ENCODE assay signal across 8 mouse cellular contexts in the genomic region with DNA sequence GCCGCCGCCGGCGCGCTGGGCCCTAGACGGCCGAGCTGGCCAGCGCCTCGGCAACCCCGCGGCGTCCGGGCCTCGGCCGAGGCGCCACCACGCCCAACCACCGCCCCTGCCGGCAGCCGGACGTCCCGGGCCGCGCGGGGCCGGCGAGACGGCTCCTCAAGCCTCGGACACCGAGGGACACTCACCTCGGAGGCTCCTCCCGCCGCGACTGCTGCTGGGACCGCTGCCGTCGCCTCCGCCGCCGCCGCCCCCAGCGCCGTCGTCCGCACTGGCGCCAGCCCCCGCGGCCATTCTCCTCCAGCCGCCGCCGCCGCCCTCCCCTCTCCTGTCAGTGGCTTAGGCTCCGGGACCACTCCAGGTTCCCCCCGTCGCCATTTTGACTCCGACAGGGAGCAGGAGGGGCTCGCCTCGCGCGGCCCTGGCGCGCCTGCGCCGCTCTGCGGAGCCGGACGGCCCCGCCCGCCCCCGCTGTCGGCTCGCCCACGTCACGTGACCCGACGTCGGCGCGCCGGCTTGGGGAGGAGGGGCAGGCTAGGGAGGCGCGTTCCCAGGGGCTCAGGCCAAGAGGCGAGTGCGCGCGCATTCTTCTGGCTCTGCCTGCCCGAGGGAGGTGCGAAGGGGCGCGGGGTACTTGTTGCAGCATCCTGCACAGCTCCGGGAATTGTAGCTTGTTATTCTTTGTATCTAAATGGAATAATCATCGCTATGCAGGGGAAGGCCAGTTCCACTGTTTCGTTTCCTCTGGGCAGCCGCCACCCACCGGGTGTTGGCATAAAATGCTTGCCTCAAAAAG. TPM values are rescaled to one million over a fixed set of nuclear protein-coding genes. Genes with fewer than 3 reads are reported as not detected.
DNase-seq lines count a peak whose midpoint lies in the region; ATAC-seq and TF ChIP-seq lines count a peak whose summit lies in the region.

A gene (minus strand): TSS at position 441 of the 793 bp plus-strand sequence.

- H3K4me2 ChIP-seq in hindbrain, postnatal 0 days (ENCODE audit: low read depth, low read length) = peak within 1 kb of the TSS; percentile 86

- H3K9ac ChIP-seq in hindbrain, postnatal 0 days (replicated peaks; ENCODE audit: low read length) = peak within 1 kb of the TSS; percentile 96

- H3K27ac ChIP-seq in gastrocnemius, adult 2 months = peak within 1 kb of the TSS; percentile 97
- H3K27ac ChIP-seq in hindbrain, postnatal 0 days = peak within 1 kb of the TSS; percentile 96
- H3K27ac ChIP-seq in left cerebral cortex, adult 2 months = peak within 1 kb of the TSS; percentile 88

- H3K27me3 ChIP-seq in hindbrain, postnatal 0 days (ENCODE audit: insufficient read depth, low read length) = no peaks in the 10 kb centered on the region

- peak within 1 kb of the TSS; percentile 97 for H3K4me3 ChIP-seq in gastrocnemius, adult 2 months
- H3K4me3 ChIP-seq in hindbrain, postnatal 0 days (ENCODE audit: low read length) = peak within 1 kb of the TSS; percentile 64
- peak within 1 kb of the TSS; percentile 90 for H3K4me3 ChIP-seq in left cerebral cortex, adult 2 months

- WGBS in hindbrain, postnatal 0 days = under 1% methylated on average over 61 of the region's 95 CpGs

- intact Hi-C loops in gastrocnemius, adult 2 months (cut with DNase I) = loop anchor here (5.0 kb wide), 2 partner anchors 61 to 121 kb away; a partner anchor contains a TSS
- intact Hi-C loops in left cerebral cortex, adult 2 months (cut with DNase I) = loop anchor here (1.0 kb wide), 1 partner anchor 71 kb away; no protein-coding TSS in a partner anchor

- ATAC-seq in hindbrain, postnatal 0 days = peak; percentile 97
- peak; percentile 81 for ATAC-seq in megakaryocyte, adult 5-6 weeks (ENCODE audit: poor library complexity, severe bottlenecking)

- H3K4me1 ChIP-seq in hindbrain, postnatal 0 days (ENCODE audit: insufficient read depth, low read length) = no peaks in the 10 kb centered on the region

- peak; percentile 73 for DNase-seq in WW6 (ENCODE audit: low read depth, low spot score)
- DNase-seq in cerebellum, postnatal 4 days (ENCODE audit: low spot score in 2 of 2) = peak; percentile 95 to 97
- DNase-seq in gastrocnemius, adult 2 months = peak; percentile 99
- DNase-seq in hindbrain, postnatal 0 days (ENCODE audit: low spot score) = peak; percentile 99
- DNase-seq in left cerebral cortex, adult 2 months (ENCODE audit: extremely low spot score in 1 of 2, low spot score in 2 of 2) = peak; percentile 95
- peak; percentile 91 to 96 for DNase-seq in right cerebral cortex, adult 2 months (ENCODE audit: low spot score in 2 of 2)
- DNase-seq in urinary bladder, postnatal 14 days (ENCODE audit: low spot score) = peak; percentile 97

- H3K9me3 ChIP-seq in hindbrain, postnatal 0 days (ENCODE audit: low read length) = no peaks in the 10 kb centered on the region

- H3K36me3 ChIP-seq in hindbrain, postnatal 0 days (ENCODE audit: insufficient read depth, low read length) = no peaks in the 10 kb centered on the region

- no peak; the same call in 1 of the 2 replicates for TF ChIP-seq CTCF in gastrocnemius, adult 2 months (IDR thresholded peaks at IDR 0.05)
- TF ChIP-seq CTCF in hindbrain, postnatal 0 days (IDR thresholded peaks at IDR 0.05; ENCODE audit: low read depth) = no peak
- no peak for TF ChIP-seq CTCF in left cerebral cortex, adult 2 months (IDR thresholded peaks at IDR 0.05)

RNA-seq across cellular contexts. Expression of the gene that starts here (rescaled TPM):
- total RNA-seq in gastrocnemius, adult 2 months (2021) = 10 to 100 TPM; 17.1 to 19.6 TPM
- total RNA-seq in hindbrain, postnatal 0 days (2014; rRNA removed) = 27.3 and 30.9 TPM in 2 replicates
- polyA plus RNA-seq in hindbrain, postnatal 0 days (2015; fragmentation: Nextera tagmentation; extraction: Ambion mirVana) = 9.7 TPM in 2 replicates
- total RNA-seq in left cerebral cortex, adult 2 months (2021) = 10 to 100 TPM; 19.1 to 20.8 TPM
- total RNA-seq in megakaryocyte, adult 5-6 weeks (2015) = 22.4 and 27.8 TPM in 2 replicates
- 26.7 and 27.2 TPM in 2 replicates for total RNA-seq in megakaryocyte, adult 5-6 weeks (2017)

Comparison
In these comparisons a context has a peak if more than half of its experiments do, and no peak if none do; other contexts are left out.
1. Peak in every context shown above with its lines: DNase-seq, ATAC-seq, H3K4me3 ChIP-seq and H3K27ac ChIP-seq.